Mouse (Mus musculus): Measurements from ENCODE around the gene Ahcyl1.

Gene Ahcyl1

GRCm38 (mm10) chr3:107703675-107704370 is 7.5 kb upstream of the Ahcyl1 start:
- no peak for DNase-seq (ENCODE audit: low spot score in 2 of 2)

DNA sequence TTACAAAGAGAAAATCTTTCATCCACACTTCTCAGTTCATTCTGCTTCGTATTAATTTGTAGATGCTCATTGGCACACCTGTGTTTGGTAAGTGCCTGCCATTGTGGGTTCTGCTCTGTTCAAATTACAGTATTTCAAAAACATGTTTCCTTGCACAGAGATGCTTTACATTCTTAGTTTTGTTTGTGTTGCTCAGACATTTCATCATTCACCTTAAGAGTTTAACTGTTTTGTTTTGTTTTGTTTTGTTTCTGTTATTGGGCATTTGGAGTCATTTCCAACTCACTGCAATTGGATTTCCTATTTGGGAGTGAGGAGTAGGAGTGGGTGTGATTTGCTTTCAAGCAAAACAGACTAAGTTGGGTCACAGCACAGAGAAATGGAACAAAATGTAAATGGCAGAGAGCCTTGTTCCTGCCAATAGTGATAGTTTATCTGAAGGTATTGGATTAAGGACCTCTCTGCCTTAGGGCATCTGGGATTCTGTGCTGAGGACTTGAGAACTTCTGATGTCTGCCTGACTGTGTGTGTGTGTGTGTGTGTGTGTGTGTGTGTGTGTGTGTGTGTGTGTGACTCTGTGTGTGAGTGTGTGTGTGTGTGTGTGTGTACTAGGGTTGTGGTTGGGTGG is 5.5 kb upstream of the Ahcyl1 start:
- no peak for DNase-seq (ENCODE audit: low spot score in 2 of 2)

GRCm38 (mm10) chr3:107700625-107701024 is 4.3 kb upstream of the Ahcyl1 start:
- DNase-seq (ENCODE audit: low spot score in 2 of 2) = no peak

DNA sequence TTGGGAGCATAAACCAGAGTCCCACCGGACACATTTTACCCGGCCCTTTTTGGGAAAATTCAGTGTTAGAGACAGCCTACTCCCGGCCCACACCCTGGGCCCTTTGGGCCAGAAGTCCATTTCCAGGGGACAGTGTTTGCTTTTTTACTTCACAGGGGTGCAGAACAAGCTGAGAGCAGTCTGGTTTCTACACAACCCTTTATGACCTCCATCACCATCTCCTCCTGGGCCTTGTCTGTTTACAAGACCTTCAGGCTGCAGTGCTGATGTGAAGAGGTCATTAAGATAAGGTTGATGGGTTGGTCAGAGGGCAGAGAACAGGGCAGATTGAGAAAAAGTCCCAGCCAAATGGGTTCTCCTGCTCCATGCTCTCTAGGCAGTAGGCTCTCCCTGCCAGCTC is 550 bp upstream of the Ahcyl1 start:
- DNase-seq (ENCODE audit: low spot score in 2 of 2) = no peak

DNA sequence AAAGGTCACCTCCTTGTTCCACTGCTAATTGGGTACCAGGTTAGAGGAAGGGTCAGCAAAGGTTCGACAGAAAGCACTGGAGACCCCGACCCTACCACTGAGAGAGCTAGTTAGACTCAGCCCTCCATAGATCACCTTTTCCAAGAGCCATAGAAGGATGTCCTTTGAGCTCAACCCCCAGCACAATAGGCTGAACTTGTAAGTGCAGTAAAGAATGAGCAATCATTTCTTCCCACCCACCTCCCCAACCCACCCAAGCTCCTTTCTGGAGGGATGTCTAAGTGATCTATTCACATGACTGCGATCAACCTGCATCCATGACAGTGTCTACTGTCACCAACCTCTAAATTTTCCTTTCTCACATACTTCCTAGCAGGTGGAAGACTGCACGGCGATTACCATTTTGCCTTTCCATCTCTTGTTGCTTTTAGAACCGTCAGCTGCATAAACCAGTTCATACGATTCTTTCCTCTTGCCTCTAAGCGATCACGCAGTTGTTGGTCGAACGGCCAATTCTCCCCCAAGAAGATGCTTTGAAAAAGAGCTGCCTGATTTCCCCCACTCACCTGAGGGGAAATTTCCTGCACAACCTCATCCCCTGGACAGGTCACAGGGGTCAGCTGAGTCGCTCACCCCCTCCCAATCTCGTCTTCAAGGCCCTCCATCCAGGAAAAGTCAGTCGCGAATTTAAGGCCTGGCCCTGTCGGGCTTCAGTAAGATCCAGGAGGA is 977 bp downstream of the Ahcyl1 start:
- no peak for DNase-seq (ENCODE audit: low spot score in 2 of 2)

DNA sequence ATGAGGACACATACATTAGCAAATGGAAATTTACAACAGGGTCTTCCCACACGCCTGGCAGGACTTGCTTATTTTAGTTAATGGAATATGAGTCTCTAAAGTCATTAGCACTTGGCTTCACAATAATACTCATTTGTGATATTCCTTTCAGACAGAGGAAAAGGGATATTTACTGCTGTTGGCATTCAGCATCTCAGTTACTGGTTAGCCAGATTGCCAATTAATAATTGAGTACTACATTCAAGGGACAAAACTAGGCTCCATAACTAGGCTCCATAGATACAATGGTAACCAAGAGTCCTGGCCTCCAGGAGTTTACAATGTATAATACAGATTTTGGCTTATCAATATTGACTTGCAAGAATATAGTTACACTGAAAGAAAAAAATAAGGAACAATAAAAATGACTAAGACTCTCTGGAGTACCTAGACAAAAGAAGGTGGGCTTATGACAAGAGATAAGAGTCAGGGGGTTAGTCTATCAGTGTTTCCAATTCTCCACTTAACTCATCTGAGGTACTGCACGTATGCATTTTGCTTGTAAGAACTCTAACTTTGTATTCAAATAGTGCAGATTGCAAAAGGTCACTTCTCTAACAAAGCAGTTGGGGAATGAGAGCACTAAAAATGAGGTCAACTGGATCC is 2.0 kb downstream of the Ahcyl1 start:
- DNase-seq (ENCODE audit: low spot score in 2 of 2) = no peak

DNA sequence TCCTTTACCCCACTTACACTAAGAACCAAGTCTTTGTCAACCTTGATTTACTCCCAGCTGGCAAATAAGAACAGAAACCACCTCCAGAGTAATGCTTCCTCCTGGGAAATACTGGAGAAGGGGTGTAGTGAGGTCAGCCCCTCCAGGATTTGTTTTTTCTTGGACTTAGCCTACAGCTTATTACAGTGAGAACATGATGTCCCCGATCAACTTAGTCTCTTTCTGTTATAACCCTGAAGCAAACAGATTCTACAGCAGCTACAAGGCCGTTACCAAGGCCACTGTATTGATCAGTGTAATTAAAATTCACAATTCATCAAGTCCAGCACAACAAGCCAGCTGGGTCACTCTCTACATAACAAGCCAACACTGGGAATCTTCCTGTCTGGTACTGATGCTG is 6.0 kb downstream of the Ahcyl1 start:
- no peak for DNase-seq (ENCODE audit: low spot score in 2 of 2)

DNA sequence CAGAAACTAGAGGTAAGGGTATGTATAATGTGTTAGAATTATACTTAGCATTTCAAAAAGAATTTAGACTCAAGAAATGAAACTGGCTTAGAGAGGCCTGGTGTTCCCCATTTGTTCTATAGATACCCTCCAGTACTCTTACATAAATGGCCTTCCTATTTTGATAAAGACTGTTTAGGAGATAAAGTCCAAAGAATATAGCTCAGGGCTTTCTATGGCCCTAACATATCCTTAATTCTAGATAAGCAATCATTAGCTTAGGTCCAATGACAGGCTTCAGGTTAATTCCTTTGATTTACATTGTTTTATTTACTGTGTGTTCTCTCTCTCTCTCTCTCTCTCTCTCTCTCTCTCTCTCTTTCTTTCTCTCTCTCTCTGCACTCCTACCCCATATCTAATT is 7.1 kb downstream of the Ahcyl1 start:
- DNase-seq (ENCODE audit: low spot score in 2 of 2) = no peak

- no peak for DNase-seq (ENCODE audit: low spot score in 2 of 2)
Observed at GRCm38 (mm10) chr3:107688236-107688635, 8.1 kb downstream of the Ahcyl1 start.

- no peak for DNase-seq (ENCODE audit: low spot score in 2 of 2)
Observed at GRCm38 (mm10) chr3:107686276-107686977, 9.9 kb downstream of the Ahcyl1 start.

DNA sequence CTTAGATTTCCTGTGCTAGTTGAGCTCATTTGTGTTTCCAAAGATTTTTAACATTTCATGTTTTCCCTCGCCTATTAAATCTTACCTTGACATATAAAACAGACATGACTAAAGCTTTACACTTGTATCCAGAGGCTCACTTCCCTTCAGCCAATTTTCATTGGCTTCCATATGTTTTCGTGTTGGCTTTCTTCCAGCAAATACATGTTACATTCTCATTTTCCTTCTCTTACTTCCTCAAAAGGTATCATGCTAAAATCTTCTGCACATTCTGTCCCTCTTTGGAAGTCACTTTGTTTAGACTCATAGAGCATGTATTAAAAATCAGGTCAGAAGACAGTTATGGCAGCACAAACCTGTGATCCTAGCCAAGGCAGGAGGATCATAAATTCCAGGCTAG is 10.7 kb downstream of the Ahcyl1 start:
- no peak for DNase-seq (ENCODE audit: low spot score in 2 of 2)

GRCm38 (mm10) chr3:107683587-107683986 is 12.8 kb downstream of the Ahcyl1 start:
- DNase-seq (ENCODE audit: low spot score in 2 of 2) = no peak

- DNase-seq (ENCODE audit: low spot score in 2 of 2) = peak; percentile 42 to 59
Observed at GRCm38 (mm10) chr3:107680790-107681576, 15.4 kb downstream of the Ahcyl1 start.

- no peak for DNase-seq (ENCODE audit: low spot score in 2 of 2)
Observed at GRCm38 (mm10) chr3:107671509-107671908, 24.9 kb downstream of the Ahcyl1 start.

DNA sequence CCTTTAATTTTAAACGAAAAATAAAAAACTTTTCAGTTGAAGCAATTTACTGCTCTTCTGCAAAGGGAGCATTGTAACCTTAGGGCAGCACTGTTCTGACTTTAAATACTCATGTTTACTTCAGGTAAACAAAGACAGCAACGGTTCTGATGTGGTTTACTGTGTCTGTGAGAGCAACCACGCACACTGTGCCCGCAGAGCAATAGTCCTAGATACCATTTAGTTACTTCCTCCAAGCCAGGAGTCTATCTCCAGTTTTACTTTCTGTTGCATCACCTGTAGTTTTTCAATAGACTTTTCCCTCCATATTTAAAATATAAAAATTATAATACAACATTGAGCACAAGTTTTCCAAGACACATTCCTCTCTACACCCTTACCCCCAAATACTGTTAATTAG is 25.9 kb downstream of the Ahcyl1 start:
- DNase-seq (ENCODE audit: low spot score in 2 of 2) = no peak

DNA sequence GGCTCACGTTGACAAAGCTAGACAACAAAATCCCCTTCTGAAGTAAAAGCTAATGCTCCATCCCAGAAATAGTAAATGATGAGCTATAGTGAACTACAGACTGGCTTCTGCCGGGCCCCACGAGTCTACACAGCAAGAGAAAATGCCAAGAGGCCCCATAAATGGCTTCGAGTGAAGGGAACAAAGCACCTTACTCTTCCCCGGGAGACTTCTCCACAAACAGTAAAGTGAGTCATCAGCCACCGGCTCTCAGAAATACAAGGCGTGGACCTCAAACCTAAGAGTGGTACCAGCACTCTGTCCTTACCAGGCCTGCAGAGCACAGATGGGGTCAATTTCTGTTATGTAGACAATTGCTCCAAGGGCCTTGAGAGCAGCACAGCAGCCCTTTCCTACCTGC is 27.6 kb downstream of the Ahcyl1 start:
- no peak for DNase-seq (ENCODE audit: low spot score in 2 of 2)

DNA sequence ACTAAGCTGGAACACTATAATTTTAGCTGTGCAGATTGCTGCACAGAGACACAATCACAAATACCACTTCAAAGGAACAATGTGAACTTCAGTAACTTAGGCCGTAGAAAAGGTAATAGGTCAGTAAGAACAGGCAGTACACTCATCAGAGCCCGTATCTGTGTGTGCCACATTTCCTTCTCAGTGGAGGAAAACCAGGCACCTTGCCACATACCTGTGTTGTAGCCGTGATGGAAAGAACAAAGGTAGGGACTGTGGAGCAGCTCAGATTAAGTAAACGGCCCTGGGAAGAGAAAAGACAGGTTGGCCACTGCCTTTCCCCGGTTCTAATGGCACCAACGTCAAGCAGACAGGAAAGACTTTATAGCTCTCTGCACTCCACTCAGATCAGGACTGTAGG is 28.9 kb downstream of the Ahcyl1 start:
- no peak for DNase-seq (ENCODE audit: low spot score in 2 of 2)

GRCm38 (mm10) chr3:107664641-107665040 is 31.7 kb downstream of the Ahcyl1 start:
- DNase-seq (ENCODE audit: low spot score in 2 of 2) = no peak

DNA sequence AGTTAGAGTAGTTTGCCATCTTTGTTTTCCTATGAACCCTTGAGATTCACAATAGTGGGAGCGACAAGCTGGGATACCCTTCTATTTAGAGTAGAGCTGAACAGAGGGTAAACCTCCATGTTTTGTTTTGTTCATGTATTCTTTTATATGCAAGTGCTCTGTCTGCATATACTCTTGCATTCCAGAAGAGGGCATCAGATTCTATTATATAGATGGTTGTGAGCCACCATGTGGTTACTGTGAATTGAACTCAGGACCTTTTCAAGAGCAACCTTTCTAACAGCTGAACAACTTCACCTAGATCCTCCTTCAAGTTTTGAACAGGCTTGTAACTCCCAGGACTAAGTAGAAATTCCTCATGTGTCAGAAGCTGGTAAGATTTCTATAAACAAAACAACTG is 37.4 kb downstream of the Ahcyl1 start:
- no peak for DNase-seq (ENCODE audit: low spot score in 2 of 2)

GRCm38 (mm10) chr3:107656888-107657287 is 39.5 kb downstream of the Ahcyl1 start:
- no peak for DNase-seq (ENCODE audit: low spot score in 2 of 2)

GRCm38 (mm10) chr3:107656151-107656550 is 40.2 kb downstream of the Ahcyl1 start:
- no peak for DNase-seq (ENCODE audit: low spot score in 2 of 2)
